Comparison of ENCODE assay signal across 8 mouse cellular contexts in the genomic region with DNA sequence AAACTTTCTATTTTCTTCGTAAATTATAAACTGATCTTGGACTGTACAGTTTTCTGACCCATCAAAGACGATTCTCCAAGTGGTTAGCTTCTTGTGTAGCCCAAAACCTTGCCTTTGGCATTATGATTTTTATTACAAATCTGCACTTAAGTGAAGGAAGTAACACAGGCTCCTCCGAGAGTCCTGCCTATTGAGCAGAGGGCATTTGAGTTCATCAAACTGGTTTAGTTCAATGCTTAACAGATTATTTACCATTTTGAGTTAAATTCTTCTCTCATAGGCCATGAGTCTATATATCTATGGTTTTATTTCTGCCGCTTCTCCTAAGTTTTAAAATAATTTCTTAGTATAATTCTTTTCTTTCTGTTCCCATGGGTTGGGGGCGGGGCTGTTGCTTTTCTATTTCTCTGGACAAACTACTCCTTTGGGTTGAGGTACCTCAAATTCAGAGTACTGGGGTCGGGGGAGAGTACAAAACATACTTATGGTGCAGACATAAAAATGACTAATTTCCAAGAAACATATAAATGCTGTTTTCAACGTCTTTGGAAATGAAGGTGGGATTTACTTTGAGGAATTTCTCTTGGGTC. TPM values are rescaled to one million over a fixed set of nuclear protein-coding genes. Genes with fewer than 3 reads are reported as not detected.
DNase-seq lines count a peak whose midpoint lies in the region; ATAC-seq and TF ChIP-seq lines count a peak whose summit lies in the region.

No protein-coding gene starts in this region.

- no peak for TF ChIP-seq CTCF in kidney, adult 2 months (conservative IDR thresholded peaks at IDR 0.05; ENCODE audit: insufficient read depth, insufficient read length, low read depth, low read length)
- TF ChIP-seq CTCF in forebrain, postnatal 0 days (IDR thresholded peaks at IDR 0.05; ENCODE audit: low read depth), result no peak

- peaks cover 2% of the 10 kb centered on the region; the same call in 1 of the 2 replicates for H3K4me1 ChIP-seq in kidney, adult 2 months (ENCODE audit: control insufficient read depth, insufficient read depth, low read length)
- H3K4me1 ChIP-seq in brown adipose tissue, adult 24 weeks (ENCODE audit: control insufficient read depth, insufficient read depth, insufficient read length, low read length), result peaks cover 2% of the 10 kb centered on the region; the same call in 1 of the 2 replicates
- H3K4me1 ChIP-seq in forebrain, postnatal 0 days (ENCODE audit: insufficient read depth), result peaks cover 7% of the 10 kb centered on the region; the same call in 1 of the 2 replicates
- peaks cover 22% of the 10 kb centered on the region for H3K4me1 ChIP-seq in midbrain, embryonic 10.5 days

- peak overlapping the region; percentile 83 for H3K4me2 ChIP-seq in forebrain, postnatal 0 days (ENCODE audit: low read depth)

- TF ChIP-seq POLR2A in kidney, adult 2 months (IDR thresholded peaks at IDR 0.05; ENCODE audit: low read depth, low read length), result no peak

- H3K9me3 ChIP-seq in forebrain, postnatal 0 days (ENCODE audit: low read length), result no peaks in the 10 kb centered on the region
- H3K9me3 ChIP-seq in midbrain, embryonic 10.5 days (replicated peaks), result no peaks in the 10 kb centered on the region

- H3K27me3 ChIP-seq in kidney, adult 2 months (replicated peaks; ENCODE audit: control insufficient read depth, insufficient read depth, low read length), result no peaks in the 10 kb centered on the region
- no peaks in the 10 kb centered on the region for H3K27me3 ChIP-seq in forebrain, postnatal 0 days (ENCODE audit: insufficient read depth, low read length)
- H3K27me3 ChIP-seq in midbrain, embryonic 10.5 days (ENCODE audit: low read depth, poor library complexity, severe bottlenecking), result peaks cover 23% of the 10 kb centered on the region

- 21% methylated on average over 7 of the region's 7 CpGs for WGBS in kidney, adult 2 months
- WGBS in forebrain, postnatal 0 days, result 24% methylated on average over 7 of the region's 7 CpGs
- 30% methylated on average over 7 of the region's 7 CpGs for WGBS in midbrain, embryonic 10.5 days

- H3K9ac ChIP-seq in forebrain, postnatal 0 days, result peak overlapping the region; percentile 73

- H3K4me3 ChIP-seq in kidney, adult 2 months (ENCODE audit: insufficient read depth, low read depth, low read length), result no peak overlapping the region
- H3K4me3 ChIP-seq in brown adipose tissue, adult 24 weeks (ENCODE audit: insufficient read depth, low read depth, low read length), result peak overlapping the region; percentile 72
- H3K4me3 ChIP-seq in forebrain, postnatal 0 days (ENCODE audit: low read depth, low read length), result peak overlapping the region; percentile 47
- H3K4me3 ChIP-seq in midbrain, embryonic 10.5 days, result peak overlapping the region; percentile 70

- DNase-seq in kidney, adult 2 months, result peak; percentile 43
- DNase-seq in kidney, adult 18-20 months, result no peak
- DNase-seq in forebrain, postnatal 0 days, result no peak
- DNase-seq in kidney, postnatal 10 days, result peak; percentile 32
- DNase-seq in midbrain, embryonic 10.5 days (ENCODE audit: low spot score), result no peak
- no peak for DNase-seq in frontal cortex, postnatal 14 days (ENCODE audit: low spot score in 2 of 2)

- no peak for ATAC-seq in forebrain, postnatal 0 days
- no peak for ATAC-seq in granulocyte monocyte progenitor cell, adult 5-6 weeks (replicated peaks; ENCODE audit: poor library complexity, severe bottlenecking)

- no peaks in the 10 kb centered on the region for H3K36me3 ChIP-seq in kidney, adult 2 months (ENCODE audit: control insufficient read depth, insufficient read depth, low read length)
- no peaks in the 10 kb centered on the region for H3K36me3 ChIP-seq in forebrain, postnatal 0 days (ENCODE audit: insufficient read depth)
- H3K36me3 ChIP-seq in midbrain, embryonic 10.5 days, result no peaks in the 10 kb centered on the region

- peak overlapping the region; percentile 85 for H3K27ac ChIP-seq in kidney, adult 2 months (ENCODE audit: insufficient read depth, low read depth, low read length)
- H3K27ac ChIP-seq in brown adipose tissue, adult 24 weeks (replicated peaks; ENCODE audit: low read depth, low read length), result peak overlapping the region; percentile 82
- H3K27ac ChIP-seq in forebrain, postnatal 0 days (ENCODE audit: low read depth, low read length), result peak overlapping the region; percentile 93
- H3K27ac ChIP-seq in midbrain, embryonic 10.5 days (replicated peaks), result peak overlapping the region; percentile 96

RNA-seq across cellular contexts. Expression of a gene that starts 0.6 kb away (rescaled TPM):
- 1.2 and 1.4 TPM in 2 replicates for polyA plus RNA-seq in kidney, adult 2 months (2012; rRNA removed)
- polyA plus RNA-seq in brown adipose tissue, adult 24 weeks (2012; ENCODE audit: insufficient read depth, insufficient read length, missing spikeins), result 4.0 TPM in 2 replicates
- total RNA-seq in forebrain, postnatal 0 days (2014; rRNA removed), result 204 and 218 TPM in 2 replicates
- 11.1 and 16.3 TPM in 2 replicates for polyA plus RNA-seq in forebrain, postnatal 0 days (2015; fragmentation: Nextera tagmentation; extraction: Ambion mirVana)
- 18.0 and 22.4 TPM in 2 replicates for polyA plus RNA-seq in midbrain, embryonic 10.5 days (2016; fragmentation: Nextera tagmentation; extraction: Ambion mirVana)
- total RNA-seq in granulocyte monocyte progenitor cell, adult 5-6 weeks (2014; fragmentation: Nextera tagmentation), result 111 and 199 TPM in 2 replicates
- total RNA-seq in granulocyte monocyte progenitor cell, adult 5-6 weeks (2017), result 255 and 282 TPM in 2 replicates

RNA-seq across cellular contexts. Expression of a gene that starts 2.0 kb away (rescaled TPM):
- polyA plus RNA-seq in kidney, adult 2 months (2012; rRNA removed), result 1.2 TPM in 2 replicates
- 8.2 and 13.8 TPM in 2 replicates for polyA plus RNA-seq in brown adipose tissue, adult 24 weeks (2012; ENCODE audit: insufficient read depth, insufficient read length, missing spikeins)
- 98.5 and 120 TPM in 2 replicates for total RNA-seq in forebrain, postnatal 0 days (2014; rRNA removed)
- polyA plus RNA-seq in forebrain, postnatal 0 days (2015; fragmentation: Nextera tagmentation; extraction: Ambion mirVana), result 0.31 and 0.39 TPM in 2 replicates
- polyA plus RNA-seq in midbrain, embryonic 10.5 days (2016; fragmentation: Nextera tagmentation; extraction: Ambion mirVana), result 3.1 and 3.2 TPM in 2 replicates
- total RNA-seq in granulocyte monocyte progenitor cell, adult 5-6 weeks (2014; fragmentation: Nextera tagmentation), result 16.4 and 17.5 TPM in 2 replicates
- total RNA-seq in granulocyte monocyte progenitor cell, adult 5-6 weeks (2017), result 82.4 and 146 TPM in 2 replicates

RNA-seq across cellular contexts. Expression of a gene that starts 41.6 kb away (rescaled TPM):
- 3.7 and 5.4 TPM in 2 replicates for polyA plus RNA-seq in kidney, adult 2 months (2012; rRNA removed)
- not detected in 2 replicates for polyA plus RNA-seq in brown adipose tissue, adult 24 weeks (2012; ENCODE audit: insufficient read depth, insufficient read length, missing spikeins)
- total RNA-seq in forebrain, postnatal 0 days (2014; rRNA removed), result 258 and 695 TPM in 2 replicates
- 25.0 and 42.2 TPM in 2 replicates for polyA plus RNA-seq in forebrain, postnatal 0 days (2015; fragmentation: Nextera tagmentation; extraction: Ambion mirVana)
- polyA plus RNA-seq in midbrain, embryonic 10.5 days (2016; fragmentation: Nextera tagmentation; extraction: Ambion mirVana), result 95.1 and 103 TPM in 2 replicates
- 116 and 278 TPM in 2 replicates for total RNA-seq in granulocyte monocyte progenitor cell, adult 5-6 weeks (2014; fragmentation: Nextera tagmentation)
- 929 and 1,118 TPM in 2 replicates for total RNA-seq in granulocyte monocyte progenitor cell, adult 5-6 weeks (2017)

RNA-seq across cellular contexts. Expression of a gene that starts 47.4 kb away (rescaled TPM):
- 0.68 and 0.88 TPM in 2 replicates for polyA plus RNA-seq in kidney, adult 2 months (2012; rRNA removed)
- polyA plus RNA-seq in brown adipose tissue, adult 24 weeks (2012; ENCODE audit: insufficient read depth, insufficient read length, missing spikeins), result 1.1 and 2.5 TPM in 2 replicates
- total RNA-seq in forebrain, postnatal 0 days (2014; rRNA removed), result 73.0 and 78.9 TPM in 2 replicates
- 0.57 and 0.80 TPM in 2 replicates for polyA plus RNA-seq in forebrain, postnatal 0 days (2015; fragmentation: Nextera tagmentation; extraction: Ambion mirVana)
- polyA plus RNA-seq in midbrain, embryonic 10.5 days (2016; fragmentation: Nextera tagmentation; extraction: Ambion mirVana), result 6.2 and 10.8 TPM in 2 replicates
- 52.8 and 62.0 TPM in 2 replicates for total RNA-seq in granulocyte monocyte progenitor cell, adult 5-6 weeks (2014; fragmentation: Nextera tagmentation)
- total RNA-seq in granulocyte monocyte progenitor cell, adult 5-6 weeks (2017), result 83.5 and 136 TPM in 2 replicates

RNA-seq across cellular contexts. Expression of a gene that starts 48.8 kb away (rescaled TPM):
- polyA plus RNA-seq in kidney, adult 2 months (2012; rRNA removed), result not detected in 2 replicates
- not detected in 2 replicates for polyA plus RNA-seq in brown adipose tissue, adult 24 weeks (2012; ENCODE audit: insufficient read depth, insufficient read length, missing spikeins)
- total RNA-seq in forebrain, postnatal 0 days (2014; rRNA removed), result 204 and 274 TPM in 2 replicates
- 0.78 TPM in 1 of 2 replicates, not detected in the other for polyA plus RNA-seq in forebrain, postnatal 0 days (2015; fragmentation: Nextera tagmentation; extraction: Ambion mirVana)
- 0.67 and 1.3 TPM in 2 replicates for polyA plus RNA-seq in midbrain, embryonic 10.5 days (2016; fragmentation: Nextera tagmentation; extraction: Ambion mirVana)
- not detected in 2 replicates for total RNA-seq in granulocyte monocyte progenitor cell, adult 5-6 weeks (2014; fragmentation: Nextera tagmentation)
- total RNA-seq in granulocyte monocyte progenitor cell, adult 5-6 weeks (2017), result 685 and 1,721 TPM in 2 replicates

Comparison
In these comparisons a context has a peak if more than half of its experiments do, and no peak if none do; other contexts are left out.
1. DNase-seq: peak in kidney, adult 2 months (single experiment) and kidney, postnatal 10 days (single experiment); none in kidney, adult 18-20 months (single experiment), forebrain, postnatal 0 days (single experiment), midbrain, embryonic 10.5 days (single experiment) and frontal cortex, postnatal 14 days (0 of 2).
2. Peak in every context shown above with its lines, with median percentiles within 50 percentile points of each other: H3K27ac ChIP-seq.